Mouse (Mus musculus) megakaryocyte progenitor cell, adult 5-6 weeks (primary cell): Measurements from ENCODE around the gene Mafg. TPM values are rescaled to one million over a fixed set of nuclear protein-coding genes. Genes with fewer than 3 reads are reported as not detected.
"Not testable (repeated sequence)": the region's sequence is repeated elsewhere in the genome, so short reads cannot be mapped to it uniquely, and the experiment has no call there.

Experiments used
- ATAC-seq: replicated peaks from 2 replicates; pipeline ENCODE4 v1.8.0; 2016; ENCODE audit warnings: mild to moderate bottlenecking, moderate TSS enrichment, inconsistent platforms; ENCODE audit not compliant: poor library complexity
- total RNA-seq, 2 experiments: library from RNA; stranded (forward) in 1 of 2; stranded (reverse) in 1 of 2; fragments of 157-497, 149-512 nt in 1 of 2; fragments of 200-1000 nt in 1 of 2; gene quantifications; 2 replicates each; pipeline versions ENCODE4 v1.2.3 to v1.2.4; 2015 to 2017

The Mafg gene
- total RNA-seq, 2 experiments from 2014 or later: 15.0 to 24.2 TPM

DNA sequence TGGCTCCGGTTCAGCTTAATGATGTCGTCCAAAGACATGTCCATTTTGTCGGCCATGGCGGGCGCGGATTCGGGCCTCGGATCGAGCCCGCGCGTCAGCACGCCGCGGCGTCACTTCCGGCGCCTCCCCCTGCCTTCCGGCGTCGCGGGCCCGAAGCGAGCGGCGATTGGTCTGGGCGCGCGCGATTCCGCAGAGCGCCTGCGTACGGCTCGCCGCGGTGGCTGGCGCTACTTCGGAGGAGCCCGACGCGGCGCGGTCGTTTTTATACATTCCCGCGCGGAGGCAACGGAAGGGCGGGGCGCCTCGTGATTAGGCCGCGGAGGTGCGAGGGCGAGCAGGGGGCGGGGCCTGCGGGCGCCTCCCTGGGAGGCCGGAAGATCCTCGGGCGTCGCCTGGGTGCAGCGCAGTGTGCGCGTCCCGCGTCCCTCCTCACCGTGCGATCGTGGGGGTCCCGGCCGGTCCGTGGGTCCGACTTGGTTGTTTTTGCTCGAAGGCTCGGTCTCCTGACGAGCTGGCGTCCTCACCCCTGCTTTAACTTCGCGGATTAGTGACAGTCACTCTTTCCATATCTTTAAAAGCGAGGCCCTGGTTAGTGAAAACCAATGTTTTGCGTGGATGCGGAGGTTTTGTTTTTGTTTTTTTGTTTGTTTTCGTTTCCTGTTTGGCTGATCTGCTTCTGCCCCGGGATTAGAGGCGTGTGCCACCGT, 35.0 kb downstream of the Mafg start, which contains the start of the genes Alyref and Anapc11:
Gene Alyref, minus strand, starts transcription at position 83 of the 707 bp plus-strand sequence.
Gene Anapc11, plus strand, starts transcription at position 139 of the 707 bp plus-strand sequence.
- peak; percentile 93 for ATAC-seq

GRCm38 (mm10) chr11:120597240-120598235, 35.9 kb downstream of the Mafg start:
- 0 out of 2 replicates have a peak, but pooled peaks have one; percentile 4 for ATAC-seq

- peak; percentile 81 for ATAC-seq
Observed at GRCm38 (mm10) chr11:120588531-120588930, 44.9 kb downstream of the Mafg start.

DNA sequence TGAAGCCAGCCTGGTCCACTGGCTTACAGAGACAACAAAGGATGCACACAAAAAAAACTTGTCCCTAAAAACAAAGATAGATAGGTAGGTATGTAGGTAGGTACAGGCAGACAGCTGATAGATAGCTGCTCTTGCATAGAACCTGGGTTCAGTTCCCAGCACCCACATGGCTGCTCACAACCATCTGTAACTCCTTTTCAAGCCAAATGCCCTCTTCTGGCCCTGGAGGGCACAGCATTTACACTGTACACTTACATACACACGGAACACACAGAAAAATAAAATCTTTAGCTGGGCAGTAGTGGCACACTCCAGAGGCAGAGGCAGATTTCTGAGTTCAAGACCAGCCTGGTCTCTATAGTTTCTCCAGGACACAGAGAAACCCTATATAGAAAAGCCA, 49.5 kb downstream of the Mafg start:
- no peak for ATAC-seq

GRCm38 (mm10) chr11:120582982-120583293, 50.5 kb downstream of the Mafg start:
- ATAC-seq: not testable (repeated sequence)

DNA sequence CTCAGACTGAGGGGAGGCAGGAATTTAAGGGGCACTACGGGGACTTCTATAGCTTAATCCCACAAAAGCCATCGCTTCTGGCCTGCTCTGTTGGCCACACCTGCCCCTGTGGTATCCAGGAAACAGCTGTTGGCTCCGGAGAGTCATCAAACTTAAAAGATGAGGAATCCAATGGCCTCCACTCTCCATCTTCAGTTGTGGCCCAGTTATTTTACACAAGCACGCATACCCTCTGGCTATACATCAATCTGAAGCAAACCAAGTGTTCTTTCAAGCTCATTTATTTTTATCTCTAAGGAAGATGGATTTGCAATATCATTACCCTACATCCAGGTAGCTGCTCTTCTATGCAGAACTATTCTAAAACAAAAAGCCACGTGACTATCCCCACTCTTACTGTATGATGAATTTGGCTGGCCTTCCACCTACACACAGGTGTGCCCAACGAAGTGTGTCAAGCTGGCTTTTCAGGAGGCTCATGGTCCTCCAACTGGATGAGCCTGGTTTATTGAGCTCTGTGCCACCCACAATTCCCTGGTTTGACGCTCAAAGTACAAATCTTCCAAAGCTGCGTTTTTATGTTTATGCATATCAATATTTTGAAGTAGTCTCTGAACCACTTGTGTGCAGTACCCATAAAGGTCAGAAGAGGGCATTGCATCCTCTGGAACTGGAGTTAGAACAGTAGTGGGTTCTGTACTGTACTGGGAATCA, 51.0 kb downstream of the Mafg start:
- peak; percentile 40 for ATAC-seq

DNA sequence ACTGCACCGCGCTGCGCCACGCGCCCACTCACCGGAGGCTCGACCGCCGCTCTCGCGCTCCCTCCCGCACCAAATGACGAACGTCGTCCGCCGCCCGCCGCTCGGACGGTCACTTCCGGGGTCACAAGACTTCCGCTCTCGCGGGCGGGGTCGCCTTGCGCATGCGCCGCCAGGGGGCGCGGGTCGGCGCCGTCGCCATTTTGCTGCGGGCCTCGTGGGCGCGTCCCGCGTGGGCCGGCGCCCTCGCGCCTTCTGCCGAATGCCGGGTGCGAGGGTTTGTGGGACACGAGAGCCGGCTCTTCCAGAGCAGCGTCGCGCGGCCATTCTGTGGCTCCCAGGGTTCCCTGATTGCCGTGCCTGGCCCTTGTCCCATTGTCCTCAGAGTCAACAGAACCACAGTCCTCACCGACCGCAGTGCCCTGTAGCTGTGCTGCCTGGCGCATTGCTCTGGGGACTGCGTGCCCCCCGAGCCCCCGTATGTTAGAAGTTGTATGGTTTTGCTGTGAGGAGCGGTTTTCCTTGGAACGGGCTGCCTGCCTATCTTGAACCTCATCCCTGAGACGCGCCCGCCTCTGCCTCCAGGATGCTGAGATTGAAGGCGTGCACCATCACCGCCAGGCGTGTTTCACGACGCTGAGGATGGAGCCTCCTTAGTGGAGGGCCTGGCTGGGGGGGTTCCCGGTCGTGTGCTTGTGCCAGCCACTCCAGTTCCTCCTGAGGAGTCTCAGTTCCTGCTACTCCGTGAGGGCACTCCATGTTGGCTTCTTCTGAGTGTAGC, 51.7 kb downstream of the Mafg start, which contains the start of gene Arhgdia:
Gene Arhgdia, minus strand, starts transcription at position 135 of the 778 bp plus-strand sequence.
- peak; percentile 50 for ATAC-seq

GRCm38 (mm10) chr11:120580871-120581331, 52.5 kb downstream of the Mafg start:
- ATAC-seq: 0 out of 2 replicates have a peak, but pooled peaks have one; percentile 15

DNA sequence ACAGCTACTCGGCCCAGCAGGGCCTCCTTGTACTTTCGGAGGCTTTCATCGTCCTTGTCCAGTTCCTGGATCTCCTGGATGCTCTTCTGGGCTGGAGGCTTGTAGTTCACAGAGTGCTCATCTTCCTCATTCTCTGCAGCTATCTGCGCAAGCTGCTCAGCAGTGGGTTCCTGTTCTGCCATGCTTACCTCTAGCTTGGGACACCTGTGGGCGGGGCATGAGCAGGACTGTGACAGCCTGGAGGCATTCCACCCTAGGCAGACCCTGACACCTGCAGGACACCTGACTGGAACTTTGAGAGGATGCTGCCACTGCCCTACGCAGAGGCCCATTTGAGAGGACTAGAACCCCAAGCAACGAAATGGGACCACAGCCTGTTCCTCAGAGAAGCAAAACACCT, 53.2 kb downstream of the Mafg start:
- ATAC-seq: no peak

DNA sequence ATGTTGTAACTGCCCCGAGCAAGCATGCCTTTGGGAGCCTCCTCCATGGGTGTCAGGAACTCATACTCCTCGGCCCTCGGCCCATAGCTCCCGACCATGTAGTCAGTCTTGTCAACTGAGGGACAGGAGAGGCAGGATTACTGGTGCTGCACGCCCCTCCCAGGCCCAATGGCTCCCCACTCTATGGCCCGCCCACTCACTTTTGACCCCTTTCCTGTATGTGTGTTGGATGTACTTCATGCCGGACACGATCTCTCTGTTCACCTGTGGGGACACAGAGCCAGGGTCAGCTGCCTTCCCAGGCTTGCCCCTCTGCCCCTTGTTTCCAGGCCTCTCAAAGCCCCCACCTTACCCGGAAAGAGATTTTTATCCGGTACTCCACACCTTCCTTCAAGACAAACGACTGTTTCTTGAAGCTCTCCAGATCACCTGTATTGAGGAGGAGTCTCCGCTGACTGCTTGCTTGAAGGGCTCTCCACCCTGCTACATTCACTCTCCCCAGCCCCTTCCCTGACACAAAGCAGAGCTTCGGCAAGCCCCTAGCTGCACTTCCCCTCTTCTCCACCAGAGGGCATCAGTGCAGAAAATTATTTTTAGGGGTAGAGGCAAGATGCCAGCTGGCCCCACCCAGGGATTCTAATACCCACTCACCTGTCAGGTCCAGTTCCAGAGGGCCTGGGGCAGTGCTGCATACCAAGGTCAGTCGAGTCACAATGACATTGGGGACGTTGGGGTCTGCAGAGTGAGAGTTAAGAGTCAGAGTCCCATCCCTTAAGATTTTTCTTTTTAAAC, 53.9 kb downstream of the Mafg start:
- ATAC-seq: peak; percentile 36

DNA sequence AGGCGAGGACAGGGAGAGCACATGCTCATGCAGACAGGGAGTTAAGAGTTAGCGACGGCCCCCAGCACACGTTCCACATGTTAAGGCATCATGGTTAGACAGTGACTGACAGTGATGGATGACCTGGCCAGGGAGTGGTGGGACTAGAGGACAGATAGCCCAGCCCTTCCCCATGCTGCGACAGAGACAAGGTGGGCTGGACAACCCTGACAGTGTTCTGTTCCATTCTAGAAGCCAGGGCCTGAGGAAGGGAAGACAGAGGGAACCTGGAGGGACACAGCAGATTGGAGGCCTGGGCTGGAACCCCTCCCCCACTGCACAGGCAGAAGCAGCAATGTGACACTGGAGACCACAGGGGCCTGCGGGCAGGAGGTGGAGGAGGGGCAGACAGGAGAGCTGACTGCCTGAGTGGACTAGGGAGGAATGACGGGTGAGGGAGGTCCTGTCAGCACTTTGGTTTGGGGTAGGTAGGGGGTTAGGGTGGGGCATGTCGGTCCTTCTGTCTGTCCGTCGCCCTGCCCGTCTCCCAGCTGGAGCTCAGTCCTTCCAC, 54.6 kb downstream of the Mafg start:
- ATAC-seq: no peak

GRCm38 (mm10) chr11:120578024-120578693, 55.2 kb downstream of the Mafg start:
- ATAC-seq: no peak

DNA sequence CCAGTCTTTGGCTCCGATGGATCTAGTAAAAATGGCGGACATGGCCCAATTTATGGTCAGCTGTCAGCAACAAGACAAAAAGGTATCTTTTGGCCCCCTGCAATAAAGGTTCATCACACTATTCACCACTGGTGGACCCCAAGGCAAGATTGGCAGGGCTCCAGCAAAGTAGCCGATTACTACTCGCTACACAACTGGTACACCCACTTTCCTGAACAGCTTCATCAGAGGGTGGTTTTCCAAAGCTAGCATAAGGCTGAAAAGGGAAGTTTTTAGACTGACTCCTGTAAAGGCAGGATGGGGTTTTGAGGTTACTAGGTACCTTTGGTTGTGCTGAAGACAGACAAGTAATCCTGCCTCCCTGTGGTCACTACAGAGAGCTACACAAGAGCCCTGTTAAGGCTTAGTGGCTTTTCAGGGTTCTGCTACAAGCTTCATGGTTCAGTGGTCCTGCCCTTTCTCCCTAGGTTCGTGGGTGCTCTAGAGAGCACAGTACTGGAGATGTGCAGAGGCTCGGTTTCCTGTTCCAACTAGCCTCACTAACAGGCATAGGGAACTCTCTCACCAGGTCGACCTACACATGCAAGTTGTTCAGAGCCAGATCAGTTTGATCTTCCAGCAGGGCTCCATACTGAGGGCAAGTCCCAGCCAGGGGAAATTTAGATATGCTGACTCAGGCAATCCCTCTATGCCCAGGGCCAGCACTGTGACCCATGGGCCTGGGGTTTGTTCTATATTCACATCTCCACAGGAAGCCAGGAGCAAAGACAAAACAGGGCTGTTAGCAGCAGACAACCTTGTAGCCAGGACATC, 56.0 kb downstream of the Mafg start:
- no peak for ATAC-seq

DNA sequence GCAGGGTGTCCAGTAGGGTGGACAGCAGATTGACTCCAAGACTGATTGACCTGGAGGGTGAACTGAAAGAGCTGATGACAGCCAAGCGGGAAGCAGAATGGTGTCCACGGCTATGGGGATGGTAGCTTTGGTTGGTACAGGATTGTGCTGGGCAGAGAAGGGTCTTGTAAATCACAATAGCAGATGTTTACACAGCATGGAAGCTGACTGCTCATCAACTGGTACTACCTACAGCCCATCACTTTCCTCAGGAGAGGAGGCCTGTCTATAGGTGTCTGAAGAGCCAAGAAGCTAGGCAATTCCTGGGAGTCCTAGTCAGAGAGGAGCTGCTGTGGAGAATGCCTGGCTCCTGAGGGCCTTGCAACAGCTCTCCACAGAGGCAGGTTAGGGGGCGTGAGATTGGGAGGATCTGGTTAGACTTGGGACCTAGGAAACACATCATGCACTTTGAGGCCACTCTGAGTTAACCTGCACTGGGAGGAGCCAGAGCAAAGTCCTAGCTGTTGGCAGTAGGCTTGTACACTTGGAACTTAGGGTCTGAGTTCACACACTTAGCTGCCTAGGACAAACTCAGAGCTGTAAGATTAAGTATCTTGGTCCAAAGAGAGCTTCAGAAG, 56.9 kb downstream of the Mafg start:
- no peak for ATAC-seq

GRCm38 (mm10) chr11:120575940-120576339, 57.5 kb downstream of the Mafg start:
- no peak for ATAC-seq
